Mouse (Mus musculus): ENCODE results near the gene Gja3. TPM values are rescaled to one million over a fixed set of nuclear protein-coding genes. Genes with fewer than 3 reads are reported as not detected.

Gja3 gene
- total and polyA plus RNA-seq, 3 experiments: not detected

DNA sequence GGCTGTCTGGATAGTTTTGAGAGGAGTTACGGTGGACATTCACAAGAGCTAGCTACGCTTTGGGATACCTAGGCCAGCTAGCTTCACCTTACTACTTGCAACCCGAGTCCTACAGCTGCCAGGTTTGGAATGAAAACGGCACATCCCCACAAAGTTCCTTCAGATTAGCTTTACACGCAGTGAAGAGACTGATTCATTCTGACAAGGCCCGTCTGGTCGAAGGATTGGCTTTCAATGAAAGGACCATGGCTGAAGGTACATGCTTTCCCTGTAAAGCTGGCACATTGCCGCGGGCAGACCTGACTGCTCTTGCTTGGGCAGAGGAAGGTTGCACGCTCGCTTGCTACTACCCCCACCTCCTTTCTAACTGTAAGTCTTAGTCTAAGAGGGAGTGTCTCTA lies 47.8 kb upstream of the Gja3 start:
- Histone ChIP-seq H3K9me3 (replicated peaks; ENCODE audit: insufficient read depth, low read length) (no peaks in the 10 kb centered on the region), H3K4me3 (ENCODE audit: control insufficient read depth in 1 of 2, insufficient read depth in 1 of 2, low read depth in 2 of 2, low read length in 2 of 2) (no peak overlapping the region), H3K9ac (ENCODE audit: control insufficient read depth, low read depth, low read length, poor library complexity, severe bottlenecking) (no peak overlapping the region), H3K27ac (ENCODE audit: control insufficient read depth, low read depth, low read length) (no peak overlapping the region), H3K36me3 (ENCODE audit: control insufficient read depth in 1 of 2, insufficient read depth in 2 of 2, low read length in 2 of 2) (no peaks in the 10 kb centered on the region), H3K4me1 (ENCODE audit: control insufficient read depth in 1 of 2, insufficient read depth in 2 of 2, low read length in 2 of 2) (no peaks in the 10 kb centered on the region), H3K27me3 (ENCODE audit: control insufficient read depth in 1 of 2, insufficient read depth in 2 of 2, low read length in 2 of 2) (peaks cover 0 to 3% of the 10 kb centered on the region in 2 experiments; a peak in 2 of 4 replicates), H3K79me2 (ENCODE audit: control insufficient read depth, insufficient read depth, low read length, poor library complexity) (no peaks in the 10 kb centered on the region)
- DNase-seq (ENCODE audit: low read depth, low spot score): no peak
- TF ChIP-seq RAD21 (IDR thresholded peaks at IDR 0.05; ENCODE audit: low read depth, low read length) (no peak), BHLHE40 (IDR thresholded peaks at IDR 0.05; ENCODE audit: borderline replicate concordance, low read depth, low read length) (no peak), UBTF (IDR thresholded peaks at IDR 0.05; ENCODE audit: borderline replicate concordance, insufficient read depth, low read depth, low read length) (no peak), TCF12 (IDR thresholded peaks at IDR 0.05; ENCODE audit: low read depth, low read length) (no peak), GABPA (IDR thresholded peaks at IDR 0.05; ENCODE audit: low read depth, low read length) (no peak), E2F4 (IDR thresholded peaks at IDR 0.05; ENCODE audit: borderline replicate concordance, low read depth, low read length) (no peak), CHD2 (IDR thresholded peaks at IDR 0.05; ENCODE audit: low read length) (no peak), TBP (IDR thresholded peaks at IDR 0.05; ENCODE audit: low read depth, low read length) (no peak), USF1 (IDR thresholded peaks at IDR 0.05; ENCODE audit: low read depth, low read length) (no peak), GATA1 (IDR thresholded peaks at IDR 0.05; ENCODE audit: low read depth, low read length) (no peak), KAT2A (conservative IDR thresholded peaks at IDR 0.05; ENCODE audit: low read depth, low read length) (no peak), MAZ (IDR thresholded peaks at IDR 0.05; ENCODE audit: low read depth, low read length) (no peak), MXI1 (IDR thresholded peaks at IDR 0.05; ENCODE audit: low read depth, low read length) (no peak)

DNA sequence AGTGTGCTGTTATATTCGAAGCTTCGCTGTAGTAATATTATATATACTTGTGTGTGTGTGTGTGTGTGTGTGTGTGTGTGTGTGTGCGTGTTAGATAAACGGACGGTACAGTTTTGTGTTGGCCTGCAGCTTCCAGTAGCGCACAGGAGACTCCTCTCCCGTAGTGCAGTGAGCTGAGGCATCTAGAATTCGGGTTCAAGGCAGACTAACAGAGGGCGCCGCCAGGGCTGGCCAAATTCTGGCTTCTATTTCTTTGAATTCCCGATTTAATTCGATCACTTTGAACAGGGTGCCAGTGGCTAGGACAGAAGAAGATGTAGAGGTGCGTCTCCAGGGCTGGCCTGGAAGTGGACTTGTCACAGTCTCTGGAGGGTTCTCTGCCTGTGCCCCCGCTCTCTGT lies 47.2 kb upstream of the Gja3 start:
- H3K4me3 ChIP-seq (ENCODE audit: control insufficient read depth in 1 of 2, insufficient read depth in 1 of 2, low read depth in 2 of 2, low read length in 2 of 2): no peak overlapping the region
- no peaks in the 10 kb centered on the region for H3K36me3 ChIP-seq (ENCODE audit: control insufficient read depth in 1 of 2, insufficient read depth in 2 of 2, low read length in 2 of 2)
- no peak for DNase-seq (ENCODE audit: low read depth, low spot score)
- no peaks in the 10 kb centered on the region for H3K79me2 ChIP-seq (ENCODE audit: control insufficient read depth, insufficient read depth, low read length, poor library complexity)
- peaks cover 0 to 3% of the 10 kb centered on the region in 2 experiments; a peak in 2 of 4 replicates for H3K27me3 ChIP-seq (ENCODE audit: control insufficient read depth in 1 of 2, insufficient read depth in 2 of 2, low read length in 2 of 2)
- no peak overlapping the region for H3K9ac ChIP-seq (ENCODE audit: control insufficient read depth, low read depth, low read length, poor library complexity, severe bottlenecking)
- H3K4me1 ChIP-seq (ENCODE audit: control insufficient read depth in 1 of 2, insufficient read depth in 2 of 2, low read length in 2 of 2): peaks cover 0 to 4% of the 10 kb centered on the region in 2 experiments; a peak in 1 of 4 replicates
- H3K27ac ChIP-seq (ENCODE audit: control insufficient read depth, low read depth, low read length): no peak overlapping the region
- no peak for TF ChIP-seq MYB (IDR thresholded peaks at IDR 0.05; ENCODE audit: low read depth, low read length)
- no peak for TF ChIP-seq EP300 (IDR thresholded peaks at IDR 0.05; ENCODE audit: low read depth in 1 of 2, low read length in 2 of 2)
- no peak for TF ChIP-seq SIN3A (IDR thresholded peaks at IDR 0.05; ENCODE audit: low read length)
- no peak for TF ChIP-seq RCOR1 (IDR thresholded peaks at IDR 0.05; ENCODE audit: low read depth, low read length)
- no peaks in the 10 kb centered on the region for H3K9me3 ChIP-seq (replicated peaks; ENCODE audit: insufficient read depth, low read length)
